Mouse (Mus musculus): ENCODE data around the gene Csnka2ip.

The Csnka2ip gene

DNA sequence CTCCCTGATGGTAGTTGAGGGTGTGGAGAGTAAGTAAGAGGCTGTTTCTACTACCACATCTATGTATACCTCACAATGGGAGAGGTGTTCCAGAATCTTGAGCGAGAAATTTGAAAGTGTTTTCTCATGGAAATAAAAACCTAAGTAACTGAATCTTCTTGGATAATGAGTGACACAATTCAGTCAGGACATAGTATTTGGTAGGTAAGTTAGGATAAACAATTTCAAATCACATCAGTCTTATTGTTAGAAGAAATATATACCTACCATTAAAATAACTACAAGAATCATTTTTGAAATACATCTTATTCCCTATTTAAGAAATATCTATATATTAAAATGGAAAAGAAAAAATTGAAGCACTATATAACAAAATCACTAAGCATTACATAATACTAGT is at the start of gene Csnka2ip:
Csnka2ip (minus strand) TSS at position 101 of the 400 bp plus-strand sequence.
- no peak for DNase-seq

- DNase-seq = no peak
These were observed 47.5 kb upstream of the Csnka2ip start for GRCm38 (mm10) chr16:64649594-64650290.

- DNase-seq = no peak
These were observed 45.6 kb upstream of the Csnka2ip start for GRCm38 (mm10) chr16:64647771-64648170.

DNA sequence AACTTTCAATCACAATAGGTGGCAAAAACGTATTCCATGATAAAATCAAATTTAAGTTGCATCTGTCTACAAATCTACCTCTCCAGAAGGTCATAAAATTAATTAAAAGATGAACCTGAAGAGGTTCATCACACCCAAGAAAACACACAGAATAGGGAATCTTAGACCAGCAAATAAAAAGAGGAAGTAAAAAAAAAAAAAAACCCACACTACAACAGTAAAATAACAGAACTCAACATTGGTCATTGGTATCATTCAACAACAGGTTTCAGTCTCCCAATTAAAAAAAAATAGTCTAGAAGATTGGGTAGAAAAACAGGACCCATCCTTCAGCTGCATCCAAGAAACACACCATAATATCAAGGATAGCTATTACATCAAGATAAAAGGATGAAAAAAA is 32.9 kb upstream of the Csnka2ip start:
- DNase-seq = no peak

- DNase-seq = no peak
These were observed 17.9 kb upstream of the Csnka2ip start for GRCm38 (mm10) chr16:64620116-64620515.

GRCm38 (mm10) chr16:64614648-64615047 is 12.4 kb upstream of the Csnka2ip start:
- no peak for DNase-seq

DNA sequence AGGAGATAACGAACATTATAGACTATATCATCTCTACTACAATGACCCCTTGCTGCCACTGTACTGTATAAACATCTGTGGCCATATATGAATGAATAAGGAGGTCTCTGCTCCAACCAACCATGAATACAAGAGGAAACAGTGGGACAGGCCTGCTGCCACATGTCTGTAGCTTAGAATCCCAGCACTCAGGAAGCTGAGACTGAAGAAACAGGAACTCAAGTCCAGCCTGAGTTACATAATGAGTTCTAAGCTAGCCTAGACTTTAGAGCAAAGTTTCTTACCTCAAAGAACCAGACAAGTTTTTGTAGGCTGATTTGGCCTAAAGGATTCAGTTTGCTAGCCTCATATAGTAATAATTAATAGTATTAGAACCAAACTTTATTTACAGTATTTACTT is 5.6 kb upstream of the Csnka2ip start:
- DNase-seq = no peak

DNA sequence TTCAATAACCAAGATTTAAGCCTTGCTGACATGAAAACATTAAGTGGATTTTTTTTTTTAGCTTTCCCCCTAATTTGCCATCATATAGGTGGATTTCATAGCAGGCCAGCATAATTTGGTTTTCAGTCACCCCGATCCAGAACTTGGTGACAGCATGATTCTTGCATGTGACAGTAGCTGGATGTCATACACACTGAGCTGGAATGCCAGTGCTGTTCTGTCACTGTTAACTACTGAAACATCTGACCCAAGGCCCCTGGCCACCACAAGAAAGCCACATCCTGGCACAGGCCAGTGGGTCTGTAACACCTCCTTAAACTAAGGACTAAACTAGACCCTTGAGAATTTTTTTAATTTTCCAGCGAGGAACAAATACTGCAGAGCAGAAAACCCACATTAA is 15.4 kb downstream of the Csnka2ip start:
- no peak for DNase-seq

DNA sequence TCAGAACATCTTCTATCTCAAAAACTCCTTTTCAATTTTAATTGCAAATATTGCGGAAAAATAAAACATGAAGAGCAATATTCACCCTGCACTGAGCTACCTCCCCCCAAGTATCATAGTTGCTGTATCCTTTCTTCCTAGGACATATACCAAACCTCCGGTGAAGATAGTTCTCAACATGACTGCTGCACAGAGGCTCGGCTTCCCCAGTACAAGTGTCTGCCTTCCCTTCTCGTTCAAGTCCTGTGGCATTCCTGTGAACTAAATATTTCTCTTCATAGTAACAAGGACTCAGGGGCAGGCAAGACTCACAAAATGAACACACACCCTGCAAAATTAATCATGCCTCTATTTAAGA is 16.0 kb downstream of the Csnka2ip start:
- no peak for DNase-seq

- DNase-seq = no peak
These were observed 16.5 kb downstream of the Csnka2ip start for GRCm38 (mm10) chr16:64585599-64586261.

DNA sequence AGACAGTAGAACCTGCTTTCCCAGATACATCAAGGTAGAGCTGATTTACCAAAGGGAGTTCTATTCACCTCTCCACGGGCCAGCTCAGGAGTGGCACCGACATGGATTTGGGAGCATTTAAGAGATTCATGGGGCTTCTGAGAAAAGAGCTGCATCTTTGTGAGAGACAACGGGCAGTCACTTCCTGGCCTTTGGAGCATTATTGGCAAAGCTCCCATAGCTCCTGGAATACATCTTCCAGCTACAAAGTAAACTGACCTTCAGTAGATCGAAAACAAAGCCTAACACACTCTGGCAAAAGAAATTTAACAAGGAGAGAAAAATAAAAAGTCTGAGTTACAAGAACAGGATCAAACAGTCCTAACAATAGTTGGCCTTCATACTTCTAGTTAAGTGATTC is 17.6 kb downstream of the Csnka2ip start:
- no peak for DNase-seq

DNA sequence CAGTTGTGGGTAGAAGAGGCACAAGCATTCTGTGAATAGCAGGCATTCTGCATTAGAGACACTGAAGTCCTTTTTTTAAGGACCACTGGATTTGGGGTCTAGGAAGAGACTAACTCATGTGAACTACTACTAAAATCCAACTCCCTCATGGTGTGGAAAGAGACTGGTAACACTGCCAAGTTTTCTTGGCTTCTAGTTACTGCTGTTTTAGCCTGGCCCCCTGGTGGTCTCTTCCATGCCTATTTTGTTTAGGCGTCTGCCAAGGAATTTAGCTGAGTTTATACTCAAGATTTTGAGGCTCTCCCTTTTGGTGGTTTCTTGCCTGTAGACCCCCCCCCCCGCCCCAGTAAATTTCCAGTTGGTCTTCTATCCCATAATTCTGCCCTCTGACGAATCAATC is 18.8 kb downstream of the Csnka2ip start:
- DNase-seq = no peak

- DNase-seq = no peak
These were observed 32.7 kb downstream of the Csnka2ip start for GRCm38 (mm10) chr16:64569496-64569895.

GRCm38 (mm10) chr16:64563081-64563480 is 39.1 kb downstream of the Csnka2ip start:
- no peak for DNase-seq

GRCm38 (mm10) chr16:64558518-64558917 is 43.7 kb downstream of the Csnka2ip start:
- DNase-seq = no peak

GRCm38 (mm10) chr16:64526883-64527282 is 75.3 kb downstream of the Csnka2ip start:
- DNase-seq = no peak

DNA sequence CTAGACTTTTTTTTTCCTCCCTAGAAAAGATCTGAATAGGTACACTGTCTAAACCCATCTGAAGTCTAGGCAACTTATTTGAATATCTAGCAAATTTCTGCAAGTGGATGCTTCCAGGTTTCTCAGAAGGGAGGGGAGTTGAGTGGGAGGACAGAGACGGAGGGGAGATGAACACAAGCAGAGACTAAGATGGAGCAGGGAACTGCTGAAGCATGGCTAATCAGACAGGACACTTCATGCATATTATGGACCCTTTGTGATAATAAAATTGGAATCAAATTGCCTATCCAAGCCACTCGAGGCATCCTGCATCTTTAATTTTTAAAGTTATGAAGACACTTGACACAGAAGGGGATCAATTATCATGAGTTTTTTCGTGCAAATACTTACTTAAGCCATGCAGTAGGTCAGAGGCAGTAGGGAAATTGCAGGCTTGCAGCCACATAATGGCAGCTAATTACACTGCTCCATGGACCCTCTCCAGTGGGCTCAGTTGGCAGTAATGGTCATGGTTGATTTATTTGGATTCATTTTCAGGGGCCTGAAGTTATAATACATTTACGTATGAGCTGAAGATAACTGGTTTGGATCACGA is 78.1 kb downstream of the Csnka2ip start:
- DNase-seq = no peak

DNA sequence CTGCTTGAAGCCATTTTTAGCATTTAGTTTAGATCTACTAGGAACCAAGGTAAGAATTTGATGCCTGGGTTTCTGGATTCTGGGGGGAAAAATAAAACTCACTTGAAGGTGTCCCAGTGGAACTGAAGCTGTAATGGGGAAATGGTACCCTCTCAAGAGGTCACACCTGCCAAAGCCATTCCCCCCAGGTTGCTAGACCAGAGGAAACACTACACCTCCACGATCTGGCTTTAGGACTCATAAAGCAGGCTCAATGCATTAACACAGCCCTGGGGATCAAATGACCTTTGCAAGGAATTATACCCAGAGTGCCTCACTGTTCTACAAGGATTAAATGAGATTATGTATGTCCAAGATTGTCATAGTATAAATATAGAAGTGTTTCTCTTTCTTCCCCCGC is 88.8 kb downstream of the Csnka2ip start:
- DNase-seq = no peak

Data from cerebellum, postnatal 36 days (tissue).